Mouse (Mus musculus): ENCODE data around the gene Ncapd2.
A peak's percentile ranks its signal among the peaks of the same experiment; 100 is the strongest.

DNA sequence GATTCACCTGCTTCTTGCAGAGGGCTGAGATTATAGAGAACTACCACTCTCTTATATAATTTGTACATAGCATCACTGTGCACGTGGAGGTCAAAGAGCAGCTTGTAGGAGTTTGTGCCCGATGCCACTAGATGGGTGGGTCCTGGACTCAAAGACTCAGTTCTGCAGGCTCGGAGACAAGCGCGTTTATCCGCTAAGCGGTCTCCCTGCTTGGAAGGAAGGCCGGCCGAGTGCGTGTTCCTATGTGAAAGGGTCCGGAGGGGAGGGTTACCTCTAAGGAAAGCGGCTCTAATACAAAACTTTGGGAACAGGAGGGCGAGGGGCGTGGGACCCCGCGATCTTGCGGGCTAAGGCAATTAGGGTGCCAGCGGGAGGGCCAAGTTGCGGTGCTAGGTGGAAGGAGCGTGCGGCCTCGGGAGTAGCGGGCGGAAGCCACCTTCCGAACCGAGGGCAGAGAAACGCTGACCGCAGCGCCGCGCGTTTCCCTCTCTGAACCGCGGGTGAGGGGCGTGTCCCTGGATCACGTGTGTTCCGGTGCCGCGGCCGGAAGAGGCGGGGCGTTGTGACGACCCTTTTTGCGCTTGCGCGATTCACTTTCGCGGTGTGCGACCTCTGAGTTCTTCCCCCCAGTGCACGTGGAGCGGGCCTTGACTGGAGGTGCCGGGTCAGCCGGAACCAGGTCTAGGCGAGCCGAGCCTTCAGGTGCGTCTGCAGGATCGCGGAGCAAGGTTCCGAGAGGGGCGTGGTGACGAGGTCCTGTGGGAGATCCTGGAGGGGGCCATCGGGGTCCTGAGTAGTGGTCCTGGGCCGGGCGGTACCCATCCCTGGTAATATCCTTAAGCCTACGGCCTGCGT, 60.0 kb downstream of the Ncapd2 start, which contains the start of gene Nop2:
- TF ChIP-seq POLR2A (IDR thresholded peaks at IDR 0.05; ENCODE audit: low read depth, low read length) = peak; percentile 72
- TF ChIP-seq CTCF (IDR thresholded peaks at IDR 0.05; ENCODE audit: extremely low read depth, insufficient read depth, insufficient read length, insufficient replicate concordance) = no peak

Data from spleen, adult 2 months (tissue).